Mouse (Mus musculus): Measurements from ENCODE around the gene Fggy.

The Fggy gene

GRCm38 (mm10) chr4:95729142-95729826, 172.0 kb downstream of the Fggy start:
- DNase-seq (ENCODE audit: low spot score), result no peak

GRCm38 (mm10) chr4:95731110-95731509, 173.8 kb downstream of the Fggy start:
- DNase-seq (ENCODE audit: low spot score), result no peak

GRCm38 (mm10) chr4:95733397-95734249, 176.3 kb downstream of the Fggy start:
- DNase-seq (ENCODE audit: low spot score), result no peak

GRCm38 (mm10) chr4:95735967-95736366, 178.7 kb downstream of the Fggy start:
- no peak for DNase-seq (ENCODE audit: low spot score)

GRCm38 (mm10) chr4:95736674-95737073, 179.4 kb downstream of the Fggy start:
- DNase-seq (ENCODE audit: low spot score), result no peak

GRCm38 (mm10) chr4:95738179-95738578, 180.9 kb downstream of the Fggy start:
- no peak for DNase-seq (ENCODE audit: low spot score)

- no peak for DNase-seq (ENCODE audit: low spot score)
These were observed 181.4 kb downstream of the Fggy start for GRCm38 (mm10) chr4:95738725-95739124.

GRCm38 (mm10) chr4:95741115-95741734, 183.9 kb downstream of the Fggy start:
- no peak for DNase-seq (ENCODE audit: low spot score)

GRCm38 (mm10) chr4:95742986-95743385, 185.7 kb downstream of the Fggy start:
- no peak for DNase-seq (ENCODE audit: low spot score)

GRCm38 (mm10) chr4:95746954-95747353, 189.6 kb downstream of the Fggy start:
- DNase-seq (ENCODE audit: low spot score), result no peak

GRCm38 (mm10) chr4:95747415-95748202, 190.3 kb downstream of the Fggy start:
- DNase-seq (ENCODE audit: low spot score), result no peak

GRCm38 (mm10) chr4:95750186-95750585, 192.9 kb downstream of the Fggy start:
- no peak for DNase-seq (ENCODE audit: low spot score)

GRCm38 (mm10) chr4:95752538-95753188, 195.4 kb downstream of the Fggy start:
- no peak for DNase-seq (ENCODE audit: low spot score)

- no peak for DNase-seq (ENCODE audit: low spot score)
These were observed 201.9 kb downstream of the Fggy start for GRCm38 (mm10) chr4:95759027-95759731.

GRCm38 (mm10) chr4:95765359-95765758, 208.1 kb downstream of the Fggy start:
- DNase-seq (ENCODE audit: low spot score), result no peak

GRCm38 (mm10) chr4:95770469-95770868, 213.2 kb downstream of the Fggy start:
- no peak for DNase-seq (ENCODE audit: low spot score)

- no peak for DNase-seq (ENCODE audit: low spot score)
These were observed 214.2 kb downstream of the Fggy start for GRCm38 (mm10) chr4:95771542-95771941.

GRCm38 (mm10) chr4:95771945-95772344, 214.6 kb downstream of the Fggy start:
- DNase-seq (ENCODE audit: low spot score), result no peak

GRCm38 (mm10) chr4:95772663-95773062, 215.4 kb downstream of the Fggy start:
- no peak for DNase-seq (ENCODE audit: low spot score)

- no peak for DNase-seq (ENCODE audit: low spot score)
These were observed 218.3 kb downstream of the Fggy start for GRCm38 (mm10) chr4:95775574-95775973.

GRCm38 (mm10) chr4:95777839-95778238, 220.5 kb downstream of the Fggy start:
- no peak for DNase-seq (ENCODE audit: low spot score)

All from layer of hippocampus, adult 9-10 months (tissue).